Mouse (Mus musculus) kidney, adult 2 months (tissue): ENCODE results near the gene Tshz2.

ENCODE experiments used
- CTCF ChIP-seq: fragments of 200-500 bp; conservative IDR thresholded peaks from 2 replicates; pipeline ENCODE4 v1.5.1; 2011; ENCODE audit warnings: low read depth, mild to moderate bottlenecking, control low read depth, low read length, moderate library complexity, mixed read lengths; ENCODE audit not compliant: insufficient read depth, insufficient read length
- POLR2A ChIP-seq: fragments of 200-500 bp; IDR thresholded peaks from one replicate; pipeline ENCODE4 v1.6.1; 2011; ENCODE audit warnings: low read depth, low read length, control low read depth

DNA sequence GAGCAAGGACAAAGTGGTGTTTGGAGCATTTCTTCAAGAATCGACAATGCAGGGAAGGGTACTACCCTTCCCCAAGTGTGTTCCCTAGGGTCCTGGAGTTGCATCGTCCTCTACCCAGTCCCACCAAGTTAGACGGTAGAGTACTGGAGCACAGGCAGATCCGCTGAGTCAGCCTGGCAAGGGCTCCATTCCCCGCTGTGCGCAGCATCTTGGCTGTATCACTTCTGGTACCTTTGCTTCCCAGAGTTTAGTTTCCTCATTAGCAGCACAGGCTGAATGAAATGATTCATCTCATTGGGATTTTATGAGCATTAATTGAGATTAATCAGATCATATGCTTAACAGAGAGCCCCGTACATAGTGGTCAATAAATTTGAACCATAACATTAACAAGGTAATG is 14.3 kb downstream of the Tshz2 start:
- TF ChIP-seq CTCF (no peak), POLR2A (no peak)
